Mouse (Mus musculus): ENCODE measurements around the gene Ulk4.

GRCm38 (mm10) chr9:121187811-121188210, 89.2 kb downstream of the Ulk4 start:
- TF ChIP-seq GATA1 (IDR thresholded peaks at IDR 0.05; ENCODE audit: borderline replicate concordance, low read length) (no peak), FLI1 (IDR thresholded peaks at IDR 0.05; ENCODE audit: low read length) (no peak)

Measured in megakaryocyte, embryonic 14.5 days (primary cell).